In the genomic region with DNA sequence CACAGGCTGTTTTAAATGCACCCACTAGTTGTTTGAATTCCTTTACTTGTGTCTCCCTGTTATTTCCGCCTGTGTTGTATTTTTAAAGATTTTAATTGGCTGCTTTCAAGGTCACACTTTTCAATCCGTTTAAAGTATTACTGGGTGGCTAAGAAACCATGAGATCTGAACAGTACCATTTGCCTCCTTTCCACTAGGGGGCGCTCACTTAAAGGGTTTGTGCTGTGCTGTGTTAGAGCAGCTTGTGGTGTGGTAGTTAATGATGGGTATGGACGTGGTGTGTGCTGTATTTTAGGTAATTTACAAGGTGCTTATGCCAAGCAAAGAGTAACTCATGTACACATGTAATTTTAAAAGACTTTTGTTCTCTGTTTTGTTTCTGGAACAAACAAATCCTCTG, we compare ENCODE assay signal across 8 mouse cellular contexts. TPM values are rescaled to one million over a fixed set of nuclear protein-coding genes. Genes with fewer than 3 reads are reported as not detected.
DNase-seq lines count a peak whose midpoint lies in the region; ATAC-seq and TF ChIP-seq lines count a peak whose summit lies in the region.

No protein-coding gene starts in this region.

- no peak for TF ChIP-seq POLR2A in thymus, adult 2 months (IDR thresholded peaks at IDR 0.05; ENCODE audit: control insufficient read depth, extremely low read depth, insufficient read depth, low read length, poor library complexity)

- H3K27ac ChIP-seq in thymus, adult 2 months (ENCODE audit: control insufficient read depth, insufficient read depth, low read length), result no peak overlapping the region
- H3K27ac ChIP-seq in forebrain, embryonic 13.5 days, result no peak overlapping the region
- no peak overlapping the region for H3K27ac ChIP-seq in limb, embryonic 10.5 days
- H3K27ac ChIP-seq in midbrain, embryonic 14.5 days (replicated peaks; ENCODE audit: low read depth, low read length), result no peak overlapping the region
- no peak overlapping the region for H3K27ac ChIP-seq in stomach, embryonic 16.5 days (ENCODE audit: low read length)

- H3K4me2 ChIP-seq in forebrain, embryonic 13.5 days, result no peak overlapping the region
- H3K4me2 ChIP-seq in midbrain, embryonic 14.5 days (ENCODE audit: low read length), result no peak overlapping the region; the same call in 1 of the 2 replicates
- no peak overlapping the region for H3K4me2 ChIP-seq in stomach, embryonic 16.5 days (ENCODE audit: low read depth, low read length)

- peak; percentile 58 for DNase-seq in thymus, adult 2 months
- DNase-seq in thymus, adult 18-20 months, result no peak
- DNase-seq in c-Kit-positive CD71-positive TER-119-positive erythroid progenitor cells, embryonic 14.5 days (ENCODE audit: low spot score), result peak; percentile 60
- peak; percentile 65 for DNase-seq in kidney, adult 11 months
- peak; percentile 70 for DNase-seq in limb, embryonic 10.5 days (ENCODE audit: low spot score)
- DNase-seq in midbrain, embryonic 14.5 days, result peak; percentile 90

- H3K27me3 ChIP-seq in thymus, adult 2 months (ENCODE audit: control insufficient read depth, insufficient read depth, low read length), result no peaks in the 10 kb centered on the region
- H3K27me3 ChIP-seq in forebrain, embryonic 13.5 days, result peaks cover 15% of the 10 kb centered on the region
- H3K27me3 ChIP-seq in limb, embryonic 10.5 days (ENCODE audit: low read depth, poor library complexity, severe bottlenecking), result peaks cover 10% of the 10 kb centered on the region; the same call in 1 of the 2 replicates
- H3K27me3 ChIP-seq in midbrain, embryonic 14.5 days (ENCODE audit: control insufficient read depth, insufficient read depth, low read length), result 0 out of 2 replicates have a peak, but pooled peaks cover 3% of the 10 kb centered on the region
- no peaks in the 10 kb centered on the region for H3K27me3 ChIP-seq in stomach, embryonic 16.5 days (ENCODE audit: control insufficient read depth, insufficient read depth, low read length)

- peak; percentile 52; the same call in 1 of the 2 replicates for ATAC-seq in forebrain, embryonic 13.5 days
- ATAC-seq in midbrain, embryonic 14.5 days (ENCODE audit: low FRiP score, low TSS enrichment), result peak; percentile 63; the same call in 1 of the 2 replicates
- 0 out of 2 replicates have a peak, but pooled peaks have one; percentile 57 for ATAC-seq in stomach, embryonic 16.5 days (ENCODE audit: insufficient read depth, low FRiP score)

- 15% methylated on average over 4 of the region's 4 CpGs for WGBS in thymus, adult 2 months
- 6% methylated on average over 4 of the region's 4 CpGs for WGBS in forebrain, embryonic 13.5 days
- WGBS in limb, embryonic 10.5 days, result 26% methylated on average over 4 of the region's 4 CpGs
- WGBS in midbrain, embryonic 14.5 days, result 7% methylated on average over 4 of the region's 4 CpGs
- WGBS in stomach, embryonic 16.5 days, result 8% methylated on average over 4 of the region's 4 CpGs

- peaks cover 7% of the 10 kb centered on the region for H3K4me1 ChIP-seq in thymus, adult 2 months (replicated peaks; ENCODE audit: control insufficient read depth, insufficient read depth, low read length)
- H3K4me1 ChIP-seq in forebrain, embryonic 13.5 days, result peaks cover 7% of the 10 kb centered on the region
- H3K4me1 ChIP-seq in limb, embryonic 10.5 days, result peaks cover 8% of the 10 kb centered on the region
- peaks cover 5% of the 10 kb centered on the region; the same call in 1 of the 2 replicates for H3K4me1 ChIP-seq in midbrain, embryonic 14.5 days (ENCODE audit: control insufficient read depth, insufficient read depth, low read length)
- no peaks in the 10 kb centered on the region for H3K4me1 ChIP-seq in stomach, embryonic 16.5 days (ENCODE audit: control insufficient read depth, insufficient read depth, low read length)

- no peak overlapping the region for H3K9ac ChIP-seq in forebrain, embryonic 13.5 days
- H3K9ac ChIP-seq in midbrain, embryonic 14.5 days (replicated peaks; ENCODE audit: low read length), result no peak overlapping the region
- H3K9ac ChIP-seq in stomach, embryonic 16.5 days (ENCODE audit: low read length), result no peak overlapping the region

- TF ChIP-seq CTCF in thymus, adult 2 months (IDR thresholded peaks at IDR 0.05; ENCODE audit: borderline replicate concordance, control insufficient read depth, extremely low read depth, insufficient read depth, low read length, poor library complexity), result no peak

- no peak overlapping the region for H3K4me3 ChIP-seq in thymus, adult 2 months (ENCODE audit: control insufficient read depth, insufficient read depth, low read length)
- no peak overlapping the region for H3K4me3 ChIP-seq in forebrain, embryonic 13.5 days
- H3K4me3 ChIP-seq in limb, embryonic 10.5 days, result no peak overlapping the region
- no peak overlapping the region for H3K4me3 ChIP-seq in midbrain, embryonic 14.5 days (replicated peaks; ENCODE audit: low read depth, low read length)
- H3K4me3 ChIP-seq in stomach, embryonic 16.5 days (replicated peaks; ENCODE audit: low read length), result no peak overlapping the region

- H3K36me3 ChIP-seq in thymus, adult 2 months (ENCODE audit: control insufficient read depth, insufficient read depth, low read length), result peaks cover 8% of the 10 kb centered on the region; the same call in 1 of the 2 replicates
- peaks cover 39% of the 10 kb centered on the region for H3K36me3 ChIP-seq in forebrain, embryonic 13.5 days (ENCODE audit: poor library complexity, severe bottlenecking)
- H3K36me3 ChIP-seq in limb, embryonic 10.5 days, result peaks cover 47% of the 10 kb centered on the region
- peaks cover 42% of the 10 kb centered on the region for H3K36me3 ChIP-seq in midbrain, embryonic 14.5 days (ENCODE audit: control insufficient read depth, insufficient read depth, low read length)
- 0 out of 2 replicates have a peak, but pooled peaks cover 8% of the 10 kb centered on the region for H3K36me3 ChIP-seq in stomach, embryonic 16.5 days (ENCODE audit: control insufficient read depth, insufficient read depth, low read length)

- H3K9me3 ChIP-seq in forebrain, embryonic 13.5 days (replicated peaks), result no peaks in the 10 kb centered on the region
- no peaks in the 10 kb centered on the region for H3K9me3 ChIP-seq in limb, embryonic 10.5 days (replicated peaks)
- no peaks in the 10 kb centered on the region for H3K9me3 ChIP-seq in midbrain, embryonic 14.5 days (ENCODE audit: control insufficient read depth, low read length)
- no peaks in the 10 kb centered on the region for H3K9me3 ChIP-seq in stomach, embryonic 16.5 days (replicated peaks; ENCODE audit: control insufficient read depth, low read length)

RNA-seq across cellular contexts. Expression of a gene that starts 2.8 kb away (rescaled TPM):
- 21.2 and 21.9 TPM in 2 replicates for polyA plus RNA-seq in thymus, adult 2 months (2012; rRNA removed)
- 74.0 and 78.7 TPM in 2 replicates for polyA plus RNA-seq in forebrain, embryonic 13.5 days (2015; fragmentation: Nextera tagmentation; extraction: Ambion mirVana)
- polyA plus RNA-seq in limb, embryonic 10.5 days (2016; fragmentation: Nextera tagmentation; extraction: Ambion mirVana), result 89.9 and 106 TPM in 2 replicates
- 79.6 and 83.3 TPM in 2 replicates for polyA plus RNA-seq in midbrain, embryonic 14.5 days (2014; fragmentation: Nextera tagmentation; extraction: Ambion mirVana)
- polyA plus RNA-seq in stomach, embryonic 16.5 days (2015; fragmentation: Nextera tagmentation; extraction: Ambion mirVana), result 60.1 and 66.1 TPM in 2 replicates

RNA-seq across cellular contexts. Expression of a gene that starts 13.7 kb away (rescaled TPM):
- 1.6 and 3.1 TPM in 2 replicates for polyA plus RNA-seq in thymus, adult 2 months (2012; rRNA removed)
- polyA plus RNA-seq in forebrain, embryonic 13.5 days (2015; fragmentation: Nextera tagmentation; extraction: Ambion mirVana), result 0.20 and 0.36 TPM in 2 replicates
- 0.58 and 0.61 TPM in 2 replicates for polyA plus RNA-seq in limb, embryonic 10.5 days (2016; fragmentation: Nextera tagmentation; extraction: Ambion mirVana)
- polyA plus RNA-seq in midbrain, embryonic 14.5 days (2014; fragmentation: Nextera tagmentation; extraction: Ambion mirVana), result 0.30 and 0.69 TPM in 2 replicates
- 0.64 and 0.84 TPM in 2 replicates for polyA plus RNA-seq in stomach, embryonic 16.5 days (2015; fragmentation: Nextera tagmentation; extraction: Ambion mirVana)

RNA-seq across cellular contexts. Expression of a gene that starts 28.9 kb away (rescaled TPM):
- 0.41 and 1.2 TPM in 2 replicates for polyA plus RNA-seq in thymus, adult 2 months (2012; rRNA removed)
- 0.26 and 0.28 TPM in 2 replicates for polyA plus RNA-seq in forebrain, embryonic 13.5 days (2015; fragmentation: Nextera tagmentation; extraction: Ambion mirVana)
- 0.29 and 0.34 TPM in 2 replicates for polyA plus RNA-seq in limb, embryonic 10.5 days (2016; fragmentation: Nextera tagmentation; extraction: Ambion mirVana)
- 0.26 and 0.50 TPM in 2 replicates for polyA plus RNA-seq in midbrain, embryonic 14.5 days (2014; fragmentation: Nextera tagmentation; extraction: Ambion mirVana)
- polyA plus RNA-seq in stomach, embryonic 16.5 days (2015; fragmentation: Nextera tagmentation; extraction: Ambion mirVana), result 4.7 and 5.4 TPM in 2 replicates

Comparison
In these comparisons a context has a peak if more than half of its experiments do, and no peak if none do; other contexts are left out.
1. DNase-seq: peak in thymus, adult 2 months (single experiment), c-Kit-positive CD71-positive TER-119-positive erythroid progenitor cells, embryonic 14.5 days (single experiment), kidney, adult 11 months (single experiment), limb, embryonic 10.5 days (single experiment) and midbrain, embryonic 14.5 days (single experiment); none in thymus, adult 18-20 months (0 of 2).
2. Peak in every context shown above with its lines, with median percentiles within 50 percentile points of each other: ATAC-seq.